9 mouse cellular contexts compared by ENCODE assay signal in the genomic region with DNA sequence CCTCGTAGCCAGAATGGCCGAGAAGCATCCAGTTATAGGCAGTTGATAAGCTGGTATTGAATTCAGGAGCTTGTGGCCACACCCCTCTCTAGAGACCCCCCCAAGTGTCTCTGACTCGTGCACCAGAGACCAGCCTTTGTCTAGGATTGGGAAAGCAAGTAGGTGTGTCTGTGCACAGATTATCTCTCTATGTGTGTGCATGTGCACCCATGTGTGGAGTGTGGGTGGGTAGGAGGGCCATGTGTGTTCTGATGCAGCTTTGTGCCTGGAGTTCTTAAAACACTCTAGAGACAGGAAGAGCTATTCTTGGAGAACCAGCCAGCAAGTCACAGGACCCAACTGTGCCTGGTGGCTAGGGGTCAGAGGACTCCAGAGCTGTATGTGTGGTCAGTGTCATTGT. TPM values are rescaled to one million over a fixed set of nuclear protein-coding genes. Genes with fewer than 3 reads are reported as not detected.
DNase-seq lines count a peak whose midpoint lies in the region; ATAC-seq and TF ChIP-seq lines count a peak whose summit lies in the region.
"Had no signal": no experiment of that assay in that cellular context is flagged by ENCODE, and none has a peak within 500 bp of the region (broad histone marks: within the 10 kb centered on the region; RNA-seq: fewer than 3 reads in every experiment).

No protein-coding gene starts in this region.

- TF ChIP-seq CTCF in left cerebral cortex, adult 2 months (IDR thresholded peaks at IDR 0.05) = no peak

- no peak overlapping the region for H3K4me3 ChIP-seq in heart, embryonic 10.5 days
- H3K4me3 ChIP-seq in left cerebral cortex, adult 2 months = no peak overlapping the region
- no peak overlapping the region for H3K4me3 ChIP-seq in heart, embryonic 13.5 days
- H3K4me3 ChIP-seq in liver, embryonic 16.5 days (ENCODE audit: low read depth, low read length) = no peak overlapping the region
- H3K4me3 ChIP-seq: limb, embryonic 15.5 days had no signal

- H3K36me3 ChIP-seq in heart, embryonic 10.5 days = no peaks in the 10 kb centered on the region
- peaks cover 4% of the 10 kb centered on the region; the same call in 1 of the 2 replicates for H3K36me3 ChIP-seq in heart, embryonic 13.5 days
- H3K36me3 ChIP-seq in liver, embryonic 16.5 days (ENCODE audit: control insufficient read depth, insufficient read depth) = no peaks in the 10 kb centered on the region; the same call in 1 of the 2 replicates

- H3K9ac ChIP-seq in heart, embryonic 13.5 days = peak overlapping the region; percentile 51
- no peak overlapping the region for H3K9ac ChIP-seq in liver, embryonic 16.5 days (ENCODE audit: low read depth, low read length)
- H3K9ac ChIP-seq: limb, embryonic 15.5 days had no signal

- intact Hi-C loops in heart, postnatal 14 days (cut with DNase I) = loop anchor here (1.0 to 2.0 kb wide), 2 partner anchors 25 to 50 kb away; no protein-coding TSS in a partner anchor
- intact Hi-C loops in left cerebral cortex, adult 2 months (cut with DNase I) = loop anchor here (1.0 kb wide), 1 partner anchor 25 kb away; no protein-coding TSS in a partner anchor

- no peak for DNase-seq in heart, embryonic 10.5 days (ENCODE audit: low spot score)
- no peak for DNase-seq in heart, postnatal 14 days
- no peak for DNase-seq in left cerebral cortex, adult 2 months (ENCODE audit: extremely low spot score in 1 of 2, low spot score in 2 of 2)
- no peak for DNase-seq in left cerebral cortex, adult 11 months (ENCODE audit: low spot score)

- 48% methylated on average over 3 of the region's 3 CpGs for WGBS in heart, embryonic 10.5 days
- 35% methylated on average over 3 of the region's 3 CpGs for WGBS in heart, embryonic 13.5 days
- 47% methylated on average over 3 of the region's 3 CpGs for WGBS in liver, embryonic 16.5 days (ENCODE audit: insufficient replicate concordance)

- H3K9me3 ChIP-seq in heart, embryonic 10.5 days = no peaks in the 10 kb centered on the region
- H3K9me3 ChIP-seq in heart, embryonic 13.5 days = no peaks in the 10 kb centered on the region
- no peaks in the 10 kb centered on the region for H3K9me3 ChIP-seq in liver, embryonic 16.5 days (replicated peaks; ENCODE audit: control insufficient read depth, low read length)
- H3K9me3 ChIP-seq: limb, embryonic 15.5 days had no signal

- no peaks in the 10 kb centered on the region for H3K27me3 ChIP-seq in heart, embryonic 10.5 days (ENCODE audit: insufficient read depth, poor library complexity, severe bottlenecking)
- H3K27me3 ChIP-seq in heart, embryonic 13.5 days (replicated peaks) = no peaks in the 10 kb centered on the region
- H3K27me3 ChIP-seq in liver, embryonic 16.5 days (ENCODE audit: control insufficient read depth, insufficient read depth, low read depth, low read length) = no peaks in the 10 kb centered on the region
- H3K27me3 ChIP-seq: limb, embryonic 15.5 days had no signal

- peak overlapping the region; percentile 77 for H3K27ac ChIP-seq in heart, embryonic 10.5 days
- peak overlapping the region; percentile 76 for H3K27ac ChIP-seq in left cerebral cortex, adult 2 months
- H3K27ac ChIP-seq in heart, embryonic 13.5 days (replicated peaks) = peak overlapping the region; percentile 74
- peak overlapping the region; percentile 8; the same call in 1 of the 2 replicates for H3K27ac ChIP-seq in liver, embryonic 16.5 days (ENCODE audit: low read length)
- H3K27ac ChIP-seq: limb, embryonic 15.5 days had no signal

- H3K4me1 ChIP-seq in heart, embryonic 10.5 days = peaks cover 76% of the 10 kb centered on the region
- peaks cover 78% of the 10 kb centered on the region for H3K4me1 ChIP-seq in heart, embryonic 13.5 days
- peaks cover 85% of the 10 kb centered on the region for H3K4me1 ChIP-seq in liver, embryonic 16.5 days (ENCODE audit: control insufficient read depth, low read depth, low read length)

- peak overlapping the region; percentile 16; the same call in 1 of the 2 replicates for H3K4me2 ChIP-seq in heart, embryonic 13.5 days
- no peak overlapping the region for H3K4me2 ChIP-seq in liver, embryonic 16.5 days (ENCODE audit: low read depth, low read length)
- H3K4me2 ChIP-seq: limb, embryonic 15.5 days; midbrain, embryonic 11.5 days had no signal

- ATAC-seq in heart, embryonic 13.5 days (ENCODE audit: extremely low read depth, insufficient number of reproducible peaks, low FRiP score, low TSS enrichment) = no peak
- no peak for ATAC-seq in liver, embryonic 16.5 days (ENCODE audit: low read depth)
- ATAC-seq in erythroid progenitor cell, adult 5-6 weeks (replicated peaks; ENCODE audit: low FRiP score, poor library complexity, severe bottlenecking) = no peak

RNA-seq across cellular contexts. Expression of gene Ell, which starts 21.3 kb away (rescaled TPM):
- polyA plus RNA-seq in heart, embryonic 10.5 days (2016; fragmentation: Nextera tagmentation; extraction: Ambion mirVana) = 15.8 and 18.5 TPM in 2 replicates
- total RNA-seq in heart, postnatal 14 days (2021) = 10 to 100 TPM; 15.5 to 16.5 TPM
- 10 to 100 TPM; 18.6 to 20.8 TPM for total RNA-seq in left cerebral cortex, adult 2 months (2021)
- 11.6 and 12.5 TPM in 2 replicates for polyA plus RNA-seq in heart, embryonic 13.5 days (2015; fragmentation: Nextera tagmentation; extraction: Ambion mirVana)
- polyA plus RNA-seq in liver, embryonic 16.5 days (2015; fragmentation: Nextera tagmentation; extraction: Ambion mirVana) = 12.9 and 16.8 TPM in 2 replicates
- 10.5 and 22.3 TPM in 2 replicates for total RNA-seq in erythroid progenitor cell, adult 5-6 weeks (2015; ENCODE audit: low replicate concordance)
- 2.8 and 15.5 TPM in 2 replicates for total RNA-seq in erythroid progenitor cell, adult 5-6 weeks (2017; ENCODE audit: low replicate concordance)

RNA-seq across cellular contexts. Expression of gene Kxd1, which starts 32.8 kb away (rescaled TPM):
- 67.0 and 68.3 TPM in 2 replicates for polyA plus RNA-seq in heart, embryonic 10.5 days (2016; fragmentation: Nextera tagmentation; extraction: Ambion mirVana)
- 10 to 100 TPM; 75.3 to 76.6 TPM for total RNA-seq in heart, postnatal 14 days (2021)
- total RNA-seq in left cerebral cortex, adult 2 months (2021) = 10 to 100 TPM; 39.8 to 44.4 TPM
- 65.8 and 71.2 TPM in 2 replicates for polyA plus RNA-seq in heart, embryonic 13.5 days (2015; fragmentation: Nextera tagmentation; extraction: Ambion mirVana)
- 27.6 and 29.0 TPM in 2 replicates for polyA plus RNA-seq in liver, embryonic 16.5 days (2015; fragmentation: Nextera tagmentation; extraction: Ambion mirVana)
- total RNA-seq in erythroid progenitor cell, adult 5-6 weeks (2015; ENCODE audit: low replicate concordance) = 27.8 and 34.4 TPM in 2 replicates
- 11.8 and 14.4 TPM in 2 replicates for total RNA-seq in erythroid progenitor cell, adult 5-6 weeks (2017; ENCODE audit: low replicate concordance)

RNA-seq across cellular contexts. Expression of gene Fkbp8, which starts 33.0 kb away (rescaled TPM):
- 295 and 310 TPM in 2 replicates for polyA plus RNA-seq in heart, embryonic 10.5 days (2016; fragmentation: Nextera tagmentation; extraction: Ambion mirVana)
- total RNA-seq in heart, postnatal 14 days (2021) = 100 to 1,000 TPM; 150 to 163 TPM
- total RNA-seq in left cerebral cortex, adult 2 months (2021) = 100 to 1,000 TPM; 392 to 410 TPM
- polyA plus RNA-seq in heart, embryonic 13.5 days (2015; fragmentation: Nextera tagmentation; extraction: Ambion mirVana) = 240 and 251 TPM in 2 replicates
- polyA plus RNA-seq in liver, embryonic 16.5 days (2015; fragmentation: Nextera tagmentation; extraction: Ambion mirVana) = 155 and 158 TPM in 2 replicates
- total RNA-seq in erythroid progenitor cell, adult 5-6 weeks (2015; ENCODE audit: low replicate concordance) = 28.9 and 45.8 TPM in 2 replicates
- total RNA-seq in erythroid progenitor cell, adult 5-6 weeks (2017; ENCODE audit: low replicate concordance) = 74.7 and 94.6 TPM in 2 replicates

RNA-seq across cellular contexts. Expression of gene Isyna1, which starts 33.6 kb away (rescaled TPM):
- polyA plus RNA-seq in heart, embryonic 10.5 days (2016; fragmentation: Nextera tagmentation; extraction: Ambion mirVana) = 192 and 214 TPM in 2 replicates
- 10 to 100 TPM; 25.8 to 27.7 TPM for total RNA-seq in heart, postnatal 14 days (2021)
- total RNA-seq in left cerebral cortex, adult 2 months (2021) = 10 to 100 TPM; 52.9 to 55.3 TPM
- 135 and 145 TPM in 2 replicates for polyA plus RNA-seq in heart, embryonic 13.5 days (2015; fragmentation: Nextera tagmentation; extraction: Ambion mirVana)
- 35.0 and 38.0 TPM in 2 replicates for polyA plus RNA-seq in liver, embryonic 16.5 days (2015; fragmentation: Nextera tagmentation; extraction: Ambion mirVana)
- total RNA-seq in erythroid progenitor cell, adult 5-6 weeks (2015; ENCODE audit: low replicate concordance) = 5.8 and 15.9 TPM in 2 replicates
- total RNA-seq in erythroid progenitor cell, adult 5-6 weeks (2017; ENCODE audit: low replicate concordance) = 2.5 and 8.0 TPM in 2 replicates

RNA-seq across cellular contexts. Expression of gene Ssbp4, which starts 48.1 kb away (rescaled TPM):
- 67.3 and 107 TPM in 2 replicates for polyA plus RNA-seq in heart, embryonic 10.5 days (2016; fragmentation: Nextera tagmentation; extraction: Ambion mirVana)
- 10 to 100 TPM; 39.7 to 46.4 TPM for total RNA-seq in heart, postnatal 14 days (2021)
- total RNA-seq in left cerebral cortex, adult 2 months (2021) = 100 to 1,000 TPM; 221 to 261 TPM
- 63.3 and 70.9 TPM in 2 replicates for polyA plus RNA-seq in heart, embryonic 13.5 days (2015; fragmentation: Nextera tagmentation; extraction: Ambion mirVana)
- polyA plus RNA-seq in liver, embryonic 16.5 days (2015; fragmentation: Nextera tagmentation; extraction: Ambion mirVana) = 25.1 and 32.3 TPM in 2 replicates
- 9.0 and 13.0 TPM in 2 replicates for total RNA-seq in erythroid progenitor cell, adult 5-6 weeks (2015; ENCODE audit: low replicate concordance)
- total RNA-seq in erythroid progenitor cell, adult 5-6 weeks (2017; ENCODE audit: low replicate concordance) = 18.1 and 30.6 TPM in 2 replicates

Comparison
In these comparisons a context has a peak if more than half of its experiments do, and no peak if none do; other contexts are left out.
1. H3K27ac ChIP-seq: peak in every context shown above with its lines; median percentile 77 in heart, embryonic 10.5 days; 76 in left cerebral cortex, adult 2 months; 74 in heart, embryonic 13.5 days; 8 in liver, embryonic 16.5 days.